Mouse (Mus musculus) cerebellum, adult 2 months (tissue): Measurements from ENCODE around the gene Gm49510.

ENCODE experiments used
- CTCF ChIP-seq: fragments of 200-500 bp; IDR thresholded peaks from 2 replicates; pipeline ENCODE4 v1.5.1; 2011; ENCODE audit warnings: low read depth, mild to moderate bottlenecking, control low read depth, low read length, moderate library complexity, borderline replicate concordance; ENCODE audit not compliant: insufficient read depth
- POLR2A ChIP-seq: fragments of 200-500 bp; IDR thresholded peaks from 2 replicates; pipeline ENCODE4 v1.6.1; 2011; ENCODE audit warnings: low read length, control low read depth, borderline replicate concordance; ENCODE audit not compliant: insufficient read depth

GRCm38 (mm10) chr15:78872021-78872608 lies 27.4 kb upstream of the Gm49510 start:
- no peak for TF ChIP-seq CTCF
- TF ChIP-seq POLR2A, result no peak
